Mouse (Mus musculus): ENCODE results near the gene Madcam1.
"Not testable (repeated sequence)": the region's sequence is repeated elsewhere in the genome, so short reads cannot be mapped to it uniquely, and the experiment has no call there.

Gene Madcam1

GRCm38 (mm10) chr10:79688720-79689119 lies 24.4 kb downstream of the Madcam1 start, which contains the start of gene Gzmm:
Gene Gzmm (plus strand): TSS chr10:79689020.
- no peak for DNase-seq (ENCODE audit: low read depth, low spot score)

- no peak for DNase-seq (ENCODE audit: low read depth, low spot score)
Observed at GRCm38 (mm10) chr10:79689178-79689577, 24.8 kb downstream of the Madcam1 start.

GRCm38 (mm10) chr10:79691986-79692548 lies 27.7 kb downstream of the Madcam1 start:
- DNase-seq (ENCODE audit: low read depth, low spot score) = no peak

- DNase-seq (ENCODE audit: low read depth, low spot score) = no peak
Observed at GRCm38 (mm10) chr10:79693580-79694378, 29.4 kb downstream of the Madcam1 start.

GRCm38 (mm10) chr10:79694379-79694655 lies 30.0 kb downstream of the Madcam1 start:
- no peak for DNase-seq (ENCODE audit: low read depth, low spot score)

- DNase-seq (ENCODE audit: low read depth, low spot score) = peak; percentile 48
Observed at GRCm38 (mm10) chr10:79695231-79696128, 31.1 kb downstream of the Madcam1 start.

- DNase-seq (ENCODE audit: low read depth, low spot score) = no peak
Observed at GRCm38 (mm10) chr10:79696129-79696651, 31.8 kb downstream of the Madcam1 start.

- DNase-seq (ENCODE audit: low read depth, low spot score) = no peak
Observed at GRCm38 (mm10) chr10:79697916-79698315, 33.6 kb downstream of the Madcam1 start.

GRCm38 (mm10) chr10:79698459-79698858 lies 34.1 kb downstream of the Madcam1 start:
- no peak for DNase-seq (ENCODE audit: low read depth, low spot score)

GRCm38 (mm10) chr10:79700676-79701075 lies 36.3 kb downstream of the Madcam1 start:
- no peak for DNase-seq (ENCODE audit: low read depth, low spot score)

- no peak for DNase-seq (ENCODE audit: low read depth, low spot score)
Observed at GRCm38 (mm10) chr10:79701443-79702129, 37.2 kb downstream of the Madcam1 start.

- not testable (repeated sequence) for DNase-seq (ENCODE audit: low read depth, low spot score)
Observed at GRCm38 (mm10) chr10:79702970-79703369, 38.6 kb downstream of the Madcam1 start.

- DNase-seq (ENCODE audit: low read depth, low spot score) = no peak
Observed at GRCm38 (mm10) chr10:79703541-79703940, 39.2 kb downstream of the Madcam1 start.

GRCm38 (mm10) chr10:79704065-79704969 lies 40.0 kb downstream of the Madcam1 start, which contains the start of gene Bsg:
Gene Bsg (plus strand): TSS chr10:79704491.
- peak; percentile 99 for DNase-seq (ENCODE audit: low read depth, low spot score)

GRCm38 (mm10) chr10:79704970-79705360 lies 40.6 kb downstream of the Madcam1 start:
- no peak for DNase-seq (ENCODE audit: low read depth, low spot score)

GRCm38 (mm10) chr10:79705951-79706350 lies 41.6 kb downstream of the Madcam1 start:
- no peak for DNase-seq (ENCODE audit: low read depth, low spot score)

- no peak for DNase-seq (ENCODE audit: low read depth, low spot score)
Observed at GRCm38 (mm10) chr10:79706406-79707094, 42.2 kb downstream of the Madcam1 start.

GRCm38 (mm10) chr10:79707162-79707561 lies 42.8 kb downstream of the Madcam1 start:
- no peak for DNase-seq (ENCODE audit: low read depth, low spot score)

GRCm38 (mm10) chr10:79707759-79708158 lies 43.4 kb downstream of the Madcam1 start:
- no peak for DNase-seq (ENCODE audit: low read depth, low spot score)

- no peak for DNase-seq (ENCODE audit: low read depth, low spot score)
Observed at GRCm38 (mm10) chr10:79708668-79709067, 44.3 kb downstream of the Madcam1 start.

Data from WW6 (cell line).